Mouse (Mus musculus): ENCODE data around the gene Gm8271. TPM values are rescaled to one million over a fixed set of nuclear protein-coding genes. Genes with fewer than 3 reads are reported as not detected.

Gene Gm8271
- polyA plus RNA-seq (2017; shearing (Covaris generic)) = not detected

GRCm38 (mm10) chr14:5185493-5185892, at the start of gene Gm8271:
Gene Gm8271 (plus strand): TSS chr14:5185793.

GRCm38 (mm10) chr14:5164235-5164634, 21.4 kb upstream of the Gm8271 start, which contains the start of gene Gm3317:
Gene Gm3317 (plus strand): TSS chr14:5164535.

Other genes with a start within 250 kb of the Gm8271 start
- gene Gm8297, start 201.9 kb upstream of the Gm8271 start, polyA plus RNA-seq (2017; shearing (Covaris generic)) = not detected
- not detected for gene Gm3298, start 169.9 kb upstream of the Gm8271 start, polyA plus RNA-seq (2017; shearing (Covaris generic))
- 0.16 TPM for gene 4930555G01Rik, start 135.2 kb upstream of the Gm8271 start, polyA plus RNA-seq (2017; shearing (Covaris generic))
- 1.4 TPM for gene Gm8281, start 114.8 kb upstream of the Gm8271 start, polyA plus RNA-seq (2017; shearing (Covaris generic))
- gene Gm8279, start 54.3 kb upstream of the Gm8271 start, polyA plus RNA-seq (2017; shearing (Covaris generic)) = not detected
- gene Gm3317, start 21.3 kb upstream of the Gm8271 start, polyA plus RNA-seq (2017; shearing (Covaris generic)) = not detected
- gene Gm3526, start 74.8 kb downstream of the Gm8271 start, polyA plus RNA-seq (2017; shearing (Covaris generic)) = not detected
- not detected for gene Gm3542, start 149.1 kb downstream of the Gm8271 start, polyA plus RNA-seq (2017; shearing (Covaris generic))
- gene Gm3500, start 203.3 kb downstream of the Gm8271 start, polyA plus RNA-seq (2017; shearing (Covaris generic)) = 3.7 TPM